Mouse (Mus musculus): ENCODE results near the gene Slc6a20a. TPM values are rescaled to one million over a fixed set of nuclear protein-coding genes. Genes with fewer than 3 reads are reported as not detected.
A peak's percentile ranks its signal among the peaks of the same experiment; 100 is the strongest.

Gene Slc6a20a
- polyA plus RNA-seq (2014; fragmentation: Nextera tagmentation; extraction: Ambion mirVana), result 0.12 and 0.22 TPM in 2 replicates

DNA sequence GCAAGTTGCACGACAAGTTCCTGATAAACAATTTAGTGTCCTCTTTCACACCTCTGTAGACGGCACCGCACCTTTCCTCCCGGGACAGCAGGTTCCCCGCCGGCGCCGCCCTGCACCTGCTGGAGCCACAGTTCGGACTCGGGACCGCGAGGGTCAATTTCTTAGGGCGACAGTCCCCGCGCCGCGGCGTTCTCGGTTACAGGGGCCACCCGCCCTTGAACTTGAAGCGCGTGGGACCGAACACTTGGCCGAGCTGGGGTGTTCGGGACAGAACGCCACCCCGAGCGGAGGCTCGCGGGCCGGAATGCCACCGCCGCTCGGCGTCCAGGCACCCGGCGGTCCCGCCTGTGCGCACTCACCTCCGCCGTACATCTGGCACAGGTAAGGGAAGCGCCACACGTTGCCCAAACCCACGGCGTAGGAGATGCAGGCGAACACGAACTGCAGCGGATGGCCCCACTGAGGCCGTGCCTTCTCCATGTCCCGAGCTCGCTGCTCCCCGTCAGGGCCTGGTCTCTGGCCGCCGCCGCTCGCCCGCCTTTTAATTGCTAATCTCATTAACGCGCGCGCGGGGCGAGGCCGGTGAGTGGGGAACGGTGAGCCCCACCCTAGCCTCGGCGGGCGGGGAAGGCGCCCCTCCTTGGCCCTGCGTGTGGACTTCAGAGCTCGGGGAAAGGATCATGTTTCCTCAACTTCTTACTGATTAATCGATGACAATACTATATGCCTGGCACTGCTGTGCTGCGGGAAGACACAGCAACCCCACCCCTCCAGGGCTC, at the start of gene Slc6a20a, which contains the start of gene Ccr9:
Gene Slc6a20a, minus strand, starts transcription at position 559 of the 779 bp plus-strand sequence.
Gene Ccr9, plus strand, starts transcription at position 113 of the 779 bp plus-strand sequence.
- H3K4me2 ChIP-seq (ENCODE audit: low read depth), result peak within 1 kb of the TSS; percentile 67
- DNase-seq (ENCODE audit: low spot score) (peak; percentile 43), ATAC-seq (ENCODE audit: insufficient read depth, low FRiP score, low TSS enrichment) (peak; percentile 48; the same call in 1 of the 2 replicates)
- H3K9me3 ChIP-seq (ENCODE audit: control insufficient read depth, low read length), result no peaks in the 10 kb centered on the region
- no peak within 1 kb of the TSS for H3K9ac ChIP-seq (ENCODE audit: low read length)
- no peak within 1 kb of the TSS for H3K27ac ChIP-seq (ENCODE audit: low read depth, low read length)
- 0 out of 2 replicates have a peak, but pooled peaks cover 5% of the 10 kb centered on the region for H3K4me1 ChIP-seq (ENCODE audit: control insufficient read depth, insufficient read depth, low read length)
- H3K27me3 ChIP-seq (ENCODE audit: control insufficient read depth, insufficient read depth, low read length), result peaks cover 29% of the 10 kb centered on the region
- under 1% methylated on average over 73 of the region's 73 CpGs for WGBS
- H3K36me3 ChIP-seq (ENCODE audit: control insufficient read depth, insufficient read depth, low read length), result no peaks in the 10 kb centered on the region
- peak within 1 kb of the TSS; percentile 37 for H3K4me3 ChIP-seq (ENCODE audit: low read depth, low read length)

- Histone ChIP-seq H3K27me3 (ENCODE audit: control insufficient read depth, insufficient read depth, low read length) (no peaks in the 10 kb centered on the region), H3K4me3 (ENCODE audit: low read depth, low read length) (no peak overlapping the region), H3K36me3 (ENCODE audit: control insufficient read depth, insufficient read depth, low read length) (no peaks in the 10 kb centered on the region), H3K4me2 (ENCODE audit: low read depth) (no peak overlapping the region), H3K27ac (ENCODE audit: low read depth, low read length) (no peak overlapping the region), H3K9ac (ENCODE audit: low read length) (no peak overlapping the region), H3K9me3 (ENCODE audit: control insufficient read depth, low read length) (no peaks in the 10 kb centered on the region), H3K4me1 (ENCODE audit: control insufficient read depth, insufficient read depth, low read length) (no peaks in the 10 kb centered on the region)
- DNase-seq (ENCODE audit: low spot score) (no peak), ATAC-seq (ENCODE audit: insufficient read depth, low FRiP score, low TSS enrichment) (no peak)
- 71% methylated on average over 2 of the region's 2 CpGs for WGBS
Observed at GRCm38 (mm10) chr9:123722737-123723493, 44.2 kb upstream of the Slc6a20a start.

GRCm38 (mm10) chr9:123717186-123718008, 38.7 kb upstream of the Slc6a20a start, which contains the start of gene Lztfl1:
Gene Lztfl1, minus strand, starts transcription at chr9:123717697.
- H3K9me3 ChIP-seq (ENCODE audit: control insufficient read depth, low read length), result no peaks in the 10 kb centered on the region
- no peaks in the 10 kb centered on the region for H3K4me1 ChIP-seq (ENCODE audit: control insufficient read depth, insufficient read depth, low read length)
- DNase-seq (ENCODE audit: low spot score), result peak; percentile 96
- H3K9ac ChIP-seq (ENCODE audit: low read length), result peak within 1 kb of the TSS; percentile 75
- H3K4me2 ChIP-seq (ENCODE audit: low read depth), result peak within 1 kb of the TSS; percentile 75
- peak; percentile 100 for ATAC-seq (ENCODE audit: insufficient read depth, low FRiP score, low TSS enrichment)
- peak within 1 kb of the TSS; percentile 71 for H3K4me3 ChIP-seq (ENCODE audit: low read depth, low read length)
- no peaks in the 10 kb centered on the region for H3K27me3 ChIP-seq (ENCODE audit: control insufficient read depth, insufficient read depth, low read length)
- under 1% methylated on average over 55 of the region's 55 CpGs for WGBS
- H3K27ac ChIP-seq (ENCODE audit: low read depth, low read length), result no peak within 1 kb of the TSS
- H3K36me3 ChIP-seq (ENCODE audit: control insufficient read depth, insufficient read depth, low read length), result no peaks in the 10 kb centered on the region

GRCm38 (mm10) chr9:123716301-123716700, 37.6 kb upstream of the Slc6a20a start:
- H3K4me3 ChIP-seq (ENCODE audit: low read depth, low read length), result no peak overlapping the region
- no peaks in the 10 kb centered on the region for H3K9me3 ChIP-seq (ENCODE audit: control insufficient read depth, low read length)
- peaks cover 3% of the 10 kb centered on the region; the same call in 1 of the 2 replicates for H3K36me3 ChIP-seq (ENCODE audit: control insufficient read depth, insufficient read depth, low read length)
- no peaks in the 10 kb centered on the region for H3K4me1 ChIP-seq (ENCODE audit: control insufficient read depth, insufficient read depth, low read length)
- DNase-seq (ENCODE audit: low spot score), result no peak
- H3K4me2 ChIP-seq (ENCODE audit: low read depth), result no peak overlapping the region
- no peak for ATAC-seq (ENCODE audit: insufficient read depth, low FRiP score, low TSS enrichment)
- no peak overlapping the region for H3K27ac ChIP-seq (ENCODE audit: low read depth, low read length)
- no peaks in the 10 kb centered on the region for H3K27me3 ChIP-seq (ENCODE audit: control insufficient read depth, insufficient read depth, low read length)
- H3K9ac ChIP-seq (ENCODE audit: low read length), result no peak overlapping the region
- WGBS, result 60% methylated on average over 3 of the region's 3 CpGs

- Histone ChIP-seq H3K9me3 (ENCODE audit: control insufficient read depth, low read length) (no peaks in the 10 kb centered on the region), H3K4me1 (ENCODE audit: control insufficient read depth, insufficient read depth, low read length) (no peaks in the 10 kb centered on the region), H3K4me3 (ENCODE audit: low read depth, low read length) (no peak overlapping the region), H3K4me2 (ENCODE audit: low read depth) (no peak overlapping the region), H3K9ac (ENCODE audit: low read length) (no peak overlapping the region), H3K36me3 (ENCODE audit: control insufficient read depth, insufficient read depth, low read length) (peaks cover 3% of the 10 kb centered on the region; the same call in 1 of the 2 replicates), H3K27ac (ENCODE audit: low read depth, low read length) (no peak overlapping the region), H3K27me3 (ENCODE audit: control insufficient read depth, insufficient read depth, low read length) (no peaks in the 10 kb centered on the region)
- DNase-seq (ENCODE audit: low spot score) (no peak), ATAC-seq (ENCODE audit: insufficient read depth, low FRiP score, low TSS enrichment) (no peak)
- 88% methylated on average over 2 of the region's 2 CpGs for WGBS
Observed at GRCm38 (mm10) chr9:123713111-123713510, 34.4 kb upstream of the Slc6a20a start.

GRCm38 (mm10) chr9:123709226-123709625, 30.5 kb upstream of the Slc6a20a start:
- no peak overlapping the region for H3K9ac ChIP-seq (ENCODE audit: low read length)
- H3K4me1 ChIP-seq (ENCODE audit: control insufficient read depth, insufficient read depth, low read length), result no peaks in the 10 kb centered on the region
- H3K27me3 ChIP-seq (ENCODE audit: control insufficient read depth, insufficient read depth, low read length), result no peaks in the 10 kb centered on the region
- 60% methylated on average over 2 of the region's 2 CpGs for WGBS
- no peak overlapping the region for H3K4me3 ChIP-seq (ENCODE audit: low read depth, low read length)
- H3K36me3 ChIP-seq (ENCODE audit: control insufficient read depth, insufficient read depth, low read length), result peaks cover 3% of the 10 kb centered on the region; the same call in 1 of the 2 replicates
- H3K9me3 ChIP-seq (ENCODE audit: control insufficient read depth, low read length), result no peaks in the 10 kb centered on the region
- DNase-seq (ENCODE audit: low spot score), result no peak
- no peak overlapping the region for H3K4me2 ChIP-seq (ENCODE audit: low read depth)
- no peak for ATAC-seq (ENCODE audit: insufficient read depth, low FRiP score, low TSS enrichment)
- H3K27ac ChIP-seq (ENCODE audit: low read depth, low read length), result no peak overlapping the region

- Histone ChIP-seq H3K4me2 (ENCODE audit: low read depth) (no peak overlapping the region), H3K27me3 (ENCODE audit: control insufficient read depth, insufficient read depth, low read length) (no peaks in the 10 kb centered on the region), H3K36me3 (ENCODE audit: control insufficient read depth, insufficient read depth, low read length) (no peaks in the 10 kb centered on the region; the same call in 1 of the 2 replicates), H3K4me3 (ENCODE audit: low read depth, low read length) (no peak overlapping the region), H3K4me1 (ENCODE audit: control insufficient read depth, insufficient read depth, low read length) (no peaks in the 10 kb centered on the region), H3K9ac (ENCODE audit: low read length) (no peak overlapping the region), H3K27ac (ENCODE audit: low read depth, low read length) (no peak overlapping the region), H3K9me3 (ENCODE audit: control insufficient read depth, low read length) (no peaks in the 10 kb centered on the region)
- WGBS, result 86% methylated on average over 5 of the region's 5 CpGs
- no peak for DNase-seq (ENCODE audit: low spot score)
- no peak for ATAC-seq (ENCODE audit: insufficient read depth, low FRiP score, low TSS enrichment)
Observed at GRCm38 (mm10) chr9:123701822-123702221, 23.1 kb upstream of the Slc6a20a start.

DNA sequence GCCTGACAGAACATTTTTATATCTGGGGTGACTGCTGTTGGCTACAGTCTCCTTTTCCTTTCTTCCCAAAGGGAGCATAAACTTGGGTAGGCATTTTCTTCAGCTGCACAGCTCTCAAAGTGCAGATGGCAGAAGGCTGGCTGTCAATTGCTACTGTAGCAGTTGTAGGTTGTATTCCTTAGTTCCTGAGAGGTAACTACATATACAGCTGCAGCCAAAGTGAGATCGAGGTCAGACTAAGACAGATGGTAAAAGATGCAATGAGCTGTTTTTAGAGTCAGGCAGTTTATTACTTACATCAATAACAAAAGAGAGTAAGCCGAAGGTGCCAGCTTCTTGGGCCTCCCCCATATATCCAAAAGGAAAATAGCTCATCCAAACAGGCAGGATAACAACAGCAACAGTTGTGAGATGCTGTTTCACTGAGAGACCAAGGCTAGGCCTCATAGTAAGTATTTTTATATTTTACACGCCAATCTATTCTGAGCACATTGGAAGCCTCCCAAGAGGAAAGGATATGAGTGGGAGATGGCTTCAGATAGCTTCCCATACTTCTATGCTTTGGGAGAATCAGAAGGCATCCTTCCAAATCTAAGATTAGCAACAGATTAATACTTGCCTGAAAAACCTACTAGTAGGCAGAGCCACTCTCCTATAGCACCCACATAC, 17.1 kb upstream of the Slc6a20a start:
- Histone ChIP-seq H3K4me2 (ENCODE audit: low read depth) (no peak overlapping the region), H3K27me3 (ENCODE audit: control insufficient read depth, insufficient read depth, low read length) (no peaks in the 10 kb centered on the region), H3K9me3 (ENCODE audit: control insufficient read depth, low read length) (no peaks in the 10 kb centered on the region), H3K4me1 (ENCODE audit: control insufficient read depth, insufficient read depth, low read length) (no peaks in the 10 kb centered on the region), H3K9ac (ENCODE audit: low read length) (no peak overlapping the region), H3K4me3 (ENCODE audit: low read depth, low read length) (no peak overlapping the region), H3K36me3 (ENCODE audit: control insufficient read depth, insufficient read depth, low read length) (no peaks in the 10 kb centered on the region), H3K27ac (ENCODE audit: low read depth, low read length) (no peak overlapping the region)
- WGBS, result 88% methylated on average over 3 of the region's 3 CpGs
- ATAC-seq (ENCODE audit: insufficient read depth, low FRiP score, low TSS enrichment), result no peak
- DNase-seq (ENCODE audit: low spot score), result no peak

Data from neural tube, embryonic 11.5 days (tissue).